In genomic region chr2:52720231-52721025, GRCm38 (mm10) we compare ENCODE assay signal across 11 mouse cellular contexts. TPM values are rescaled to one million over a fixed set of nuclear protein-coding genes. Genes with fewer than 3 reads are reported as not detected.
A peak's percentile ranks its signal among the peaks of the same experiment; 100 is the strongest.
DNase-seq lines count a peak whose midpoint lies in the region; ATAC-seq and TF ChIP-seq lines count a peak whose summit lies in the region.
"Had no signal": no experiment of that assay in that cellular context is flagged by ENCODE, and none has a peak within 500 bp of the region (broad histone marks: within the 10 kb centered on the region; RNA-seq: fewer than 3 reads in every experiment).

No protein-coding gene starts in this region.

- no peaks in the 10 kb centered on the region for H3K36me3 ChIP-seq in forebrain, postnatal 0 days (ENCODE audit: insufficient read depth)
- H3K36me3 ChIP-seq in midbrain, embryonic 15.5 days (replicated peaks), result no peaks in the 10 kb centered on the region
- H3K36me3 ChIP-seq: liver, embryonic 13.5 days had no signal

- TF ChIP-seq CTCF in forebrain, postnatal 0 days (IDR thresholded peaks at IDR 0.05; ENCODE audit: low read depth), result no peak

- H3K9me3 ChIP-seq in forebrain, postnatal 0 days (ENCODE audit: low read length), result no peaks in the 10 kb centered on the region
- no peaks in the 10 kb centered on the region for H3K9me3 ChIP-seq in midbrain, embryonic 15.5 days
- H3K9me3 ChIP-seq: liver, embryonic 13.5 days had no signal

- H3K4me1 ChIP-seq in forebrain, postnatal 0 days (ENCODE audit: insufficient read depth), result no peaks in the 10 kb centered on the region
- H3K4me1 ChIP-seq in midbrain, embryonic 15.5 days, result 0 out of 2 replicates have a peak, but pooled peaks cover 3% of the 10 kb centered on the region
- H3K4me1 ChIP-seq: liver, embryonic 13.5 days had no signal

- H3K4me3 ChIP-seq in forebrain, postnatal 0 days (ENCODE audit: low read depth, low read length), result 0 out of 2 replicates have a peak overlapping the region, but pooled peaks have one; percentile 3
- H3K4me3 ChIP-seq in midbrain, embryonic 15.5 days, result no peak overlapping the region
- H3K4me3 ChIP-seq: liver, embryonic 13.5 days had no signal

- H3K27me3 ChIP-seq in forebrain, postnatal 0 days (ENCODE audit: insufficient read depth, low read length), result no peaks in the 10 kb centered on the region
- no peaks in the 10 kb centered on the region for H3K27me3 ChIP-seq in midbrain, embryonic 15.5 days (replicated peaks)
- H3K27me3 ChIP-seq: liver, embryonic 13.5 days had no signal

- H3K4me2 ChIP-seq in forebrain, postnatal 0 days (ENCODE audit: low read depth), result peak overlapping the region; percentile 24; the same call in 1 of the 2 replicates
- no peak overlapping the region for H3K4me2 ChIP-seq in midbrain, embryonic 15.5 days
- H3K4me2 ChIP-seq: liver, embryonic 13.5 days had no signal

- peak overlapping the region; percentile 66 for H3K27ac ChIP-seq in forebrain, postnatal 0 days (ENCODE audit: low read depth, low read length)
- no peak overlapping the region for H3K27ac ChIP-seq in midbrain, embryonic 15.5 days
- H3K27ac ChIP-seq: liver, embryonic 13.5 days had no signal

- WGBS in forebrain, postnatal 0 days, result 13% methylated on average over 13 of the region's 13 CpGs
- 23% methylated on average over 13 of the region's 13 CpGs for WGBS in midbrain, embryonic 15.5 days

- DNase-seq in left cerebral cortex, postnatal 4 days, result peak; percentile 20
- no peak for DNase-seq in left cerebral cortex, adult 9 months (ENCODE audit: low spot score in 2 of 2)
- peak; percentile 30 for DNase-seq in embryo, embryonic 10.5 days (ENCODE audit: low spot score)
- peak; percentile 50 for DNase-seq in forebrain, postnatal 0 days
- DNase-seq in left cerebral cortex, postnatal 10 days (ENCODE audit: extremely low spot score in 1 of 2, low spot score in 2 of 2), result no peak
- DNase-seq in MN1 (ENCODE audit: low spot score), result no peak
- no peak for DNase-seq in frontal cortex, postnatal 25 days (ENCODE audit: low spot score in 2 of 2)
- DNase-seq: adrenal gland, adult 2 months; liver, embryonic 13.5 days; right cerebral cortex, postnatal 25 days had no signal

- peak; percentile 66 for ATAC-seq in forebrain, postnatal 0 days
- ATAC-seq in midbrain, embryonic 15.5 days (replicated peaks), result peak; percentile 50; the same call in 1 of the 2 replicates

- H3K9ac ChIP-seq in forebrain, postnatal 0 days, result no peak overlapping the region
- H3K9ac ChIP-seq in midbrain, embryonic 15.5 days, result no peak overlapping the region
- H3K9ac ChIP-seq: liver, embryonic 13.5 days had no signal

- intact Hi-C loops in left cerebral cortex, postnatal 4 days (cut with DNase I), result no loop called here
- intact Hi-C loops in left cerebral cortex, postnatal 10 days (cut with DNase I), result no loop called here

RNA-seq across cellular contexts. Expression of gene Stam2, which starts 21.7 kb away (rescaled TPM):
- total RNA-seq in left cerebral cortex, postnatal 4 days (2021), result 10 to 100 TPM; 36.4 to 38.2 TPM
- total RNA-seq in forebrain, postnatal 0 days (2014; rRNA removed), result 34.0 and 40.3 TPM in 2 replicates
- 23.3 and 30.6 TPM in 2 replicates for polyA plus RNA-seq in forebrain, postnatal 0 days (2015; fragmentation: Nextera tagmentation; extraction: Ambion mirVana)
- polyA plus RNA-seq in midbrain, embryonic 15.5 days (2015; fragmentation: Nextera tagmentation; extraction: Ambion mirVana), result 38.1 and 39.0 TPM in 2 replicates
- 10 to 100 TPM; 24.5 to 27.0 TPM for total RNA-seq in left cerebral cortex, postnatal 10 days (2021)

RNA-seq across cellular contexts. Expression of gene Cacnb4, which starts 43.8 kb away (rescaled TPM):
- total RNA-seq in left cerebral cortex, postnatal 4 days (2021), result 10 to 100 TPM; 39.9 to 43.7 TPM
- total RNA-seq in forebrain, postnatal 0 days (2014; rRNA removed), result 13.3 and 13.8 TPM in 2 replicates
- polyA plus RNA-seq in forebrain, postnatal 0 days (2015; fragmentation: Nextera tagmentation; extraction: Ambion mirVana), result 9.2 and 13.7 TPM in 2 replicates
- polyA plus RNA-seq in midbrain, embryonic 15.5 days (2015; fragmentation: Nextera tagmentation; extraction: Ambion mirVana), result 12.1 and 13.7 TPM in 2 replicates
- total RNA-seq in left cerebral cortex, postnatal 10 days (2021), result 100 to 1,000 TPM in 1 of 2 experiments, 10 to 100 TPM in 1; 94.0 to 102 TPM
- polyA plus RNA-seq: adrenal gland, adult 2 months had no signal

Comparison
In these comparisons a context has a peak if more than half of its experiments do, and no peak if none do; other contexts are left out.
1. DNase-seq: peak in left cerebral cortex, postnatal 4 days (single experiment), embryo, embryonic 10.5 days (single experiment) and forebrain, postnatal 0 days (single experiment); none in left cerebral cortex, adult 9 months (0 of 2), left cerebral cortex, postnatal 10 days (0 of 2), MN1 (single experiment) and frontal cortex, postnatal 25 days (0 of 2).